Mouse (Mus musculus) lung, embryonic 15.5 days (tissue): ENCODE results near the gene Diexf. TPM values are rescaled to one million over a fixed set of nuclear protein-coding genes. Genes with fewer than 3 reads are reported as not detected.

Source experiments
- ATAC-seq: fragments of 200-750 bp; cut with Nextera tagmentation; 2 replicates; pipeline ENCODE4 v1.8.0; 2017; ENCODE audit warnings: moderate number of reproducible peaks, borderline replicate concordance; ENCODE audit not compliant: low FRiP score, low TSS enrichment; ENCODE audit errors: extremely low read depth
- H3K27ac ChIP-seq: fragments of 300-500 bp; sonication (generic); 2 replicates; pipeline ENCODE4 v1.5.1; 2015; ENCODE audit warnings: moderate library complexity, mild to moderate bottlenecking, inconsistent platforms
- H3K27me3 ChIP-seq: fragments of 300-500 bp; sonication (generic); 2 replicates; pipeline ENCODE4 v1.6.1; 2015; ENCODE audit warnings: inconsistent platforms
- H3K36me3 ChIP-seq: fragments of 300-500 bp; sonication (generic); 2 replicates; pipeline ENCODE4 v1.6.1; 2015; ENCODE audit warnings: inconsistent platforms
- H3K4me1 ChIP-seq: fragments of 300-500 bp; sonication (generic); 2 replicates; pipeline ENCODE4 v1.6.1; 2015; ENCODE audit warnings: inconsistent platforms
- H3K4me2 ChIP-seq: fragments of 300-500 bp; sonication (generic); 2 replicates; pipeline ENCODE4 v1.6.1; 2015; ENCODE audit warnings: inconsistent platforms, mild to moderate bottlenecking, moderate library complexity
- H3K4me3 ChIP-seq: fragments of 300-500 bp; sonication (generic); 2 replicates; pipeline ENCODE4 v1.5.1; 2015; ENCODE audit warnings: mild to moderate bottlenecking, inconsistent platforms
- H3K9ac ChIP-seq: fragments of 300-500 bp; sonication (generic); 2 replicates; pipeline ENCODE4 v1.6.1; 2015; ENCODE audit warnings: inconsistent platforms
- H3K9me3 ChIP-seq: fragments of 300-500 bp; sonication (generic); 2 replicates; pipeline ENCODE4 v1.6.1; 2016; ENCODE audit warnings: inconsistent platforms
- WGBS: fragments of 180-500 bp; shearing (Covaris S2); methylation state at CpG from one replicate; pipeline ENCODE4 v1.1.7; 2015; 5-methylcytosine and 5-hydroxymethylcytosine counted together
- polyA plus RNA-seq: library from polyadenylated mRNA; unstranded; fragments of >200 nt; fragmentation: Nextera tagmentation; extraction: Ambion mirVana; gene quantifications from 2 replicates; pipeline ENCODE4 v1.2.1, GENCODE M21; 2015

The Diexf gene
- polyA plus RNA-seq, 1 experiment from 2014 or later, result 7.4 TPM

DNA sequence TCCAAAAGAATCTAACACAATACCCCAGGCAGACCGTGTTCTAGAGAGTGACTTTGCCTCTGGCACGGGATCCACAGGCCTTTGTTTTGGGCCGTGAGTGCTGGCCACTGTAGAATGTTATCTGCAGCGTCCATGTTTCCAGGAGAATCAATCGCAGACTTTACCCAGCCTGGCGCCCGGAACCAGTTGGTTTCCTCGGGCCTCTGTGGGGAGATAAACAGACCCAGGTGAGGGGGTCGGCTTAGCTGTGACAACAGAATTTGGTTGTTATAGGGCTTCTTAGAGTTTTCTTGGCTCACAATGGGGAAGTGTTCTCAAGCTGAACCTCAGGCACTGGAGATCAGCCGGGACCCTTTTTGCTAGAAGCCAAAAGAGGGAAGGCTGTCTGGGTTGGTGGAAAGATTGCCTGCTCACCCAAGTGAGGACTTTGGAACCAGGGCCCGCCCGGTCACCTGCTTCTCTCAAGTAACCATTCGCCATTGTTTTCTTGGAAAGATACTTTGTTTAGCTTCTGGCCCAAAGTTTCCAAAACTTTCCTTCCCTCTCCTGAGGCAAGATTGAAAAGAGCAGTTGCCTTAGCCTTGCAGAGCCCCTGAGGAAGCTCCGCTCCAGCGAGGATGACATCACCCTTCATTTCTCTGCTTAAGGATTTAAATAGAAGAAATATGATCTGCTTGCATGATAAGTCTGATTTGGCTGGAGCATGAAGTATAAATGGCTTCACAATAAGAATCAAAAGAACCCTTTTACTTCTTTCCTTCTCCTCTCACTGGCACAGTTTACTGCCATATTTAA is 26.4 kb upstream of the Diexf start:
- ATAC-seq, result no peak
- no peak overlapping the region for H3K9ac ChIP-seq
- WGBS, result 59% methylated on average over 15 of the region's 15 CpGs
- H3K27ac ChIP-seq, result no peak overlapping the region
- no peak overlapping the region for H3K4me3 ChIP-seq
- no peaks in the 10 kb centered on the region for H3K9me3 ChIP-seq
- H3K27me3 ChIP-seq, result peaks cover 26% of the 10 kb centered on the region
- no peak overlapping the region for H3K4me2 ChIP-seq
- peaks cover 24% of the 10 kb centered on the region for H3K4me1 ChIP-seq
- H3K36me3 ChIP-seq, result no peaks in the 10 kb centered on the region

DNA sequence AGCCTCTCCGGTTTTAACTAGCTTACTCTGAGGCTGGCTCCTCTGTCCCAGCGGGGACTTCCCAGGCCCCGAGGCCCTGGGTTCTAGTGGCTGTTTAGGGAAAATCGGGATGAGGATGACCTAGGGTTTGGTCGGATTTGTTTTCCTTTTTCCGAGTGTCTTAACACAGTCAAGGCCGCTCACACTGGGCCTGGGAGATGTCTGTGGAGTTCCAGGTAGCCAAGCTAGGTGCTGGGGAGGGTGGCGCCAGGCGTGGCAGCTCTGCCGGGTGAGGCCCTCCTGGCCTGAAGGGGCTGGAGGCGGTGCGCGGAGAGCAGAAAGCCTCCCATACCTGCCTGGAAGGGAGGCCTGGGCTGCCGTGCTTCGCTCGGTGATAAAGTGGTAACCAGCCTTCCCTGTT is 23.5 kb upstream of the Diexf start:
- Histone ChIP-seq H3K36me3 (no peaks in the 10 kb centered on the region), H3K9ac (peak overlapping the region; percentile 40), H3K27ac (peak overlapping the region; percentile 63), H3K4me3 (peak overlapping the region; percentile 46), H3K4me1 (peaks cover 14% of the 10 kb centered on the region; the same call in 1 of the 2 replicates), H3K4me2 (peak overlapping the region; percentile 56), H3K27me3 (peaks cover 26% of the 10 kb centered on the region), H3K9me3 (no peaks in the 10 kb centered on the region)
- WGBS, result 21% methylated on average over 16 of the region's 16 CpGs
- ATAC-seq, result no peak; the same call in 1 of the 2 replicates

DNA sequence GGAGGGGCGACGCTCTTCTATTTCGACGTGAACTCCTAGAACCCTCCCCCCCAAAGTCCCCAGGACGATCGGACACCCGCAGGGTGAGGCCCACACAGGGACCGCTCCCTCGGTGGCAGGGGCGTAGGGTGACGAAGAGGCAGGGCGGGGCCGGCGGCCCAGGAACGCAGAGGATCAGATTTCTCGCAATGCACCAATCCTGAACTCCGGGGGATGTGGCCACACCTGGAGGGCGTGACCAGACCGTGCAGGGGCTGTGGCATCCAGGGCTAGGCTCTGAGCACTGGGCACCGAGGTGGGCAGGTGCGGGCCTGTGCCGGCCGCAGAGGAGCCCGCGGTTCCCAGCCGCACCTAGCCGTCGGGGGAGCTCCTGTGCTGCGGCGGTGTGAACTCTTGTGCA is 22.8 kb upstream of the Diexf start, which contains the start of gene Irf6:
Irf6 (plus strand) TSS at position 240 of the 400 bp plus-strand sequence.
- Histone ChIP-seq H3K9me3 (no peaks in the 10 kb centered on the region), H3K27ac (peak within 1 kb of the TSS; percentile 63), H3K4me3 (peak within 1 kb of the TSS; percentile 46), H3K9ac (peak within 1 kb of the TSS; percentile 40), H3K27me3 (peaks cover 26% of the 10 kb centered on the region), H3K36me3 (no peaks in the 10 kb centered on the region), H3K4me2 (peak within 1 kb of the TSS; percentile 56), H3K4me1 (peaks cover 14% of the 10 kb centered on the region; the same call in 1 of the 2 replicates)
- peak; percentile 96 for ATAC-seq
- under 1% methylated on average over 30 of the region's 30 CpGs for WGBS

DNA sequence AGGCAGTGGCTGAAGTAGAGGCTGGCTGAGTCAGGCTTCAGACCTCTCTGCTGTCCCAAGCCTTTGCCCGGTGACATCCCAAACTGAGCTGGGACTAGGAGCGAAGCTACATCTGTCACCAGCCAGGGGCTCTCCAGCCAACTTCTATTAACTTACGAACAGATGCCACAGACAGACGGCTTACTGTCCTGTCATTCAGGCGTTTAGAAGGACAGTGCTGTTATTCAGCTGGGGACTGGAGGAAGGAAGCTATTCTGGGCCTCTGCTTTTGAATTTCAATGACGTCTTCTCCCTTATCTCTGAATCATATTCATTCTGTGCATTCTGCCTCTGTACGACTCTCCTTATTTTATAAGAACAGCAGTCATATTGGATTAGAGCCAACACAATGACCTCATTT is 21.1 kb upstream of the Diexf start:
- Histone ChIP-seq H3K27ac (no peak overlapping the region), H3K36me3 (no peaks in the 10 kb centered on the region), H3K9me3 (no peaks in the 10 kb centered on the region), H3K4me2 (no peak overlapping the region), H3K9ac (no peak overlapping the region), H3K27me3 (peaks cover 26% of the 10 kb centered on the region), H3K4me1 (peaks cover 10% of the 10 kb centered on the region; the same call in 1 of the 2 replicates), H3K4me3 (no peak overlapping the region)
- no peak for ATAC-seq
- WGBS, result 26% methylated on average over 7 of the region's 7 CpGs

DNA sequence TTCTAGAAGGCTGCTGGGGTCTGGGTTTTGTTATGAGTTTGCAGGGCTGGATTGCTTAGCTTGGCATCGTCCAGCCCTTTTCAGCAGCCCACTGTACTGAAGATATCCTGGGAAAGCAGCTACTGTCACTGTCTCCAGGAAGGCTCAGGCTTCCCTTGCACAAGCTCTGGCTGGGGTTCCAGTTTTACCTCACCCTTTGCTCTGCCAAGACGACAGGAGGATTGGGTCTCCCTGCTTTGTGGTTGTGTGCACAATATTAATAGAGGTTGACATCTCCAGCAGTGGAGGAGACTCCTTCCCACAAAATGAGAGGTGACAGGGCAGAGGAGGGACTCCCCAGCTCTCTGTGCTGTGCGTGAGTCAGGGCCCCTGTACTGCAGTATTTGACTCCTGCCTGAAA is 19.2 kb upstream of the Diexf start:
- Histone ChIP-seq H3K36me3 (no peaks in the 10 kb centered on the region), H3K4me2 (no peak overlapping the region), H3K27ac (no peak overlapping the region), H3K27me3 (peaks cover 22% of the 10 kb centered on the region), H3K9ac (no peak overlapping the region), H3K4me1 (peaks cover 10% of the 10 kb centered on the region; the same call in 1 of the 2 replicates), H3K9me3 (no peaks in the 10 kb centered on the region), H3K4me3 (no peak overlapping the region)
- no peak for ATAC-seq
- 58% methylated on average over 3 of the region's 3 CpGs for WGBS

DNA sequence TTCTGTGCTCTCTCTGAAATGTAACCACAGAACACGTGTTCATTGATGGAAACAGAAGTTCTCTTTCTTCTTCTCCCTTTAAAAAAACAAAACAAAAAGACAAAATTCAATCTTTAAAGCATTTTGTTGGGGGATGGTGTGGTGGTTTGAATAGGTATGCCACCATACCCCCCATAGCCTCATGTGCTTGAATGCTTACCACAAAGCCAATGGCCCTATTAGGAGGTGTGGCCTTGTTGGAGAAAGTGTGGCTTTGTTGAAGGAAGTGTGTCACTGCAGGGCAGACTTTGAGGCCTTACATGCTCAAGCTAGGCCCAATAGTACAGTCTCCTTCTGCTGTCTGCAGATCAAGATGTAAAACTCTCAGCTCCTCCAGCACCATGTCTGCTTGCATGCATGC is 16.3 kb upstream of the Diexf start:
- H3K27ac ChIP-seq, result no peak overlapping the region
- 75% methylated on average over 1 of the region's 1 CpGs for WGBS

GRCm38 (mm10) chr1:193145101-193145500 is 15.0 kb upstream of the Diexf start:
- ATAC-seq, result no peak
- 65% methylated on average over 4 of the region's 4 CpGs for WGBS

More for the DNA sequence above, 16.3 kb upstream of the Diexf start:
- Histone ChIP-seq H3K36me3 (no peaks in the 10 kb centered on the region), H3K4me1 (0 out of 2 replicates have a peak, but pooled peaks cover 5% of the 10 kb centered on the region), H3K9me3 (no peaks in the 10 kb centered on the region), H3K4me3 (no peak overlapping the region), H3K4me2 (no peak overlapping the region), H3K9ac (no peak overlapping the region), H3K27me3 (no peaks in the 10 kb centered on the region)
- no peak for ATAC-seq

GRCm38 (mm10) chr1:193144516-193144915 is 14.4 kb upstream of the Diexf start:
- Histone ChIP-seq H3K4me2 (no peak overlapping the region), H3K36me3 (no peaks in the 10 kb centered on the region), H3K27ac (no peak overlapping the region), H3K27me3 (no peaks in the 10 kb centered on the region), H3K4me1 (no peaks in the 10 kb centered on the region), H3K9ac (no peak overlapping the region), H3K4me3 (no peak overlapping the region), H3K9me3 (no peaks in the 10 kb centered on the region)
- 74% methylated on average over 6 of the region's 6 CpGs for WGBS
- no peak for ATAC-seq

More at GRCm38 (mm10) chr1:193145101-193145500, 15.0 kb upstream of the Diexf start:
- H3K9me3 ChIP-seq, result no peaks in the 10 kb centered on the region
- H3K27me3 ChIP-seq, result no peaks in the 10 kb centered on the region
- no peak overlapping the region for H3K4me2 ChIP-seq
- no peak overlapping the region for H3K27ac ChIP-seq
- H3K9ac ChIP-seq, result no peak overlapping the region
- H3K4me1 ChIP-seq, result no peaks in the 10 kb centered on the region
- H3K4me3 ChIP-seq, result no peak overlapping the region
- H3K36me3 ChIP-seq, result no peaks in the 10 kb centered on the region

DNA sequence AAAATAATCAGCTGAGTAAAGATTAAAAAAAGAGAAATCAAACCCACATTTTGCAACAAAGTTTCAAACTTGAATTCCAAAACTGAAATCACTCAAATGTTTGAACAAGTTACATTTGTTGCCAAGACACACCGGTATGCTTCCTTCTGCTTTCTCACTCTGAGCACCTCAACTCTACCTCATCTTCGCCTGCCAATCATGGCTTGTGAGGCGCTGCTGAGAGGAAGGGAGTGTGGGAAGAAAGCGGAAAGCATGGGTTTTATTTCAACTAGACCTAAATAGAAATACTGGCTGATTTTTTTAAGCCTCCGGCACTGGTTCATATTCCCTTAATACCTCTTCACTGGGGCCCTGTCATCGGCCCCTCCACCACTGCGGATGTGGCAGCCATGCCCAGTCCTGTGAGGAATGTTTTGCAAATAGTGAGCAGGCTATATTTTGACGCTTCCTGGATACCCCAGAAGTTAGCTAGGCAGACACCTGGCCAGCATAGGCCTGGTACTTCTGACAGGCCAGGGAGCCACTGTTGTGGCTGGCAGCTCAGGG is 12.5 kb upstream of the Diexf start:
- ATAC-seq, result no peak
- no peak overlapping the region for H3K9ac ChIP-seq
- H3K4me2 ChIP-seq, result no peak overlapping the region
- H3K27ac ChIP-seq, result no peak overlapping the region
- H3K36me3 ChIP-seq, result no peaks in the 10 kb centered on the region
- no peak overlapping the region for H3K4me3 ChIP-seq
- 78% methylated on average over 8 of the region's 8 CpGs for WGBS
- no peaks in the 10 kb centered on the region for H3K4me1 ChIP-seq
- no peaks in the 10 kb centered on the region for H3K9me3 ChIP-seq
- H3K27me3 ChIP-seq, result no peaks in the 10 kb centered on the region; the same call in 1 of the 2 replicates

DNA sequence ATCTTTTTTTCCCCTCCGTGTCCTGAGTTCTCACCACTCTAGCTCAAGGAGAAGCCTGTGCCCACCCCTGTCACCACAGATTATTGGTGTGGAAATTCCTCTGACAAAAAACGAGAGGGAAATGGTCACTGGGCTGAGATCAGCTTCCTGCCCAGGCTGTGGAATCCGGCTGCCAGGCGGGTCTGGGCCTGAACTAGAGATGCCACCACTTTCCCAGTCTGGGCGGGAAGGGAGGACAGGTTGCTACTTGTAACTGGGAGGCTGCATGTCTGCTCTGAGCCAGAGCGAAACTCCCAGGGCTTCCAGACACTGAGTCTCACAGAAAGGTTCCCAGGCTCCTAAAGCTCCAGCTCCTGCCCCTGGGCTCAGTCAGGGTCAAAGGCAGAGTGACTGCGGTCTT is 11.0 kb upstream of the Diexf start:
- Histone ChIP-seq H3K27me3 (no peaks in the 10 kb centered on the region; the same call in 1 of the 2 replicates), H3K36me3 (no peaks in the 10 kb centered on the region), H3K9me3 (no peaks in the 10 kb centered on the region), H3K4me1 (no peaks in the 10 kb centered on the region), H3K4me2 (no peak overlapping the region), H3K9ac (no peak overlapping the region), H3K27ac (no peak overlapping the region), H3K4me3 (no peak overlapping the region)
- ATAC-seq, result no peak
- 66% methylated on average over 7 of the region's 7 CpGs for WGBS

DNA sequence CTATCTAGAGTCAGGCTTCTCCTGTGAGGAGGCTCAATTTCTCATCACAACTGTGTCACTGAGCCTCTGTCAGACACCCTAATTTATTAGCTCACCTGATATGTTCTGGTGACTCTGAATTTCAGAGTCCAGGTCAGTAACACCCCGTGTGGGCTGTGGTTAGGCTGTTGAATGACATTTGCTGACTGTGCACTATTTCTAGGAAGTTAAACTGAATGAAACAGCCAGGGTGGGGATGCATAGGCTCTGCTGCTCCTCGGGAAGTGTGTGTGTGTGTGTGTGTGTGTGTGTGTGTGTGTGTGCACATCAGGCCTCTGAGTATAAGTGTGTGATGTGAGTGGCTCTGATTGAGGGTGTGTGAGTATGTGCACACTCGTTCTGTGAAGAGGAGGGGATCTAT is 8.6 kb upstream of the Diexf start:
- Histone ChIP-seq H3K9me3 (no peaks in the 10 kb centered on the region), H3K9ac (no peak overlapping the region), H3K36me3 (no peaks in the 10 kb centered on the region), H3K4me1 (no peaks in the 10 kb centered on the region), H3K4me2 (no peak overlapping the region), H3K4me3 (no peak overlapping the region), H3K27ac (no peak overlapping the region), H3K27me3 (no peaks in the 10 kb centered on the region; the same call in none of the 2 replicates)
- 33% methylated on average over 3 of the region's 3 CpGs for whole genome bisulfite sequencing
- no peak for ATAC-seq

DNA sequence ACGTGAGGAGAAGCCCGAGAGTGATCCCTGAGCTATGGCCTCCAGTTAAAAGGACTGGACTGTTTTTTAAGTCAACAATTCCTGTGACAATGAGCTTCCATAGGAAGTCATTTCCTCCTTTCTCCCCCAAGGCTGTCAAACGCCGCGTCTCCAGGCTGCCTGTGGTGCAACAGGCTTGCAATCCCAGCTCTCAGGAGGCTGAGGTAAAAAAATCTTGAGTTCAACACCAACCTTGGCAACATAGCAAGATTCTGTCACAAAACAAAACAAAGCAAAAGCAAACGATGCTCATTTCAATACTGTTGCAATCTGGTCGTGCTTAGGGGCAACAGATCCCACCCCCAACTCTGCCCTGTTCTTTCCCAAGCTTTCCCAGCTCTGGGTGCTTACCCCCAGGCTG is 8.0 kb upstream of the Diexf start:
- H3K4me2 ChIP-seq, result no peak overlapping the region
- no peaks in the 10 kb centered on the region; the same call in none of the 2 replicates for H3K27me3 ChIP-seq
- H3K4me1 ChIP-seq, result no peaks in the 10 kb centered on the region
- H3K36me3 ChIP-seq, result no peaks in the 10 kb centered on the region
- 17% methylated on average over 7 of the region's 7 CpGs for WGBS
- no peak; the same call in 1 of the 2 replicates for ATAC-seq
- no peaks in the 10 kb centered on the region for H3K9me3 ChIP-seq
- H3K4me3 ChIP-seq, result no peak overlapping the region
- no peak overlapping the region for H3K27ac ChIP-seq
- H3K9ac ChIP-seq, result no peak overlapping the region
